Mouse (Mus musculus) kidney, postnatal 0 days (tissue): Measurements from ENCODE around the gene Snca. TPM values are rescaled to one million over a fixed set of nuclear protein-coding genes. Genes with fewer than 3 reads are reported as not detected.

Source experiments
- ATAC-seq: fragments of 200-750 bp; cut with Nextera tagmentation; replicated peaks from 2 replicates; pipeline ENCODE4 v1.8.0; 2017; ENCODE audit warnings: low read depth, moderate number of reproducible peaks, moderate TSS enrichment, moderate library complexity; ENCODE audit not compliant: low FRiP score
- DNase-seq: peaks from one replicate; pipeline ENCODE4 v3.0.0-alpha.2; 2016; ENCODE audit warnings: low spot score
- H3K27ac ChIP-seq: fragments of 300-500 bp; sonication (generic); 2 replicates; pipeline ENCODE4 v1.5.1; 2014; ENCODE audit warnings: mild to moderate bottlenecking
- H3K27me3 ChIP-seq: fragments of 300-500 bp; sonication (generic); 2 replicates; pipeline ENCODE4 v1.6.1; 2014; ENCODE audit warnings: low read length, mixed read lengths; ENCODE audit not compliant: insufficient read depth
- H3K36me3 ChIP-seq: fragments of 300-500 bp; sonication (generic); 2 replicates; pipeline ENCODE4 v1.6.1; 2014; ENCODE audit warnings: low read length, mixed read lengths; ENCODE audit not compliant: insufficient read depth
- H3K4me1 ChIP-seq: fragments of 300-500 bp; sonication (generic); replicated peaks from 2 replicates; pipeline ENCODE4 v1.6.1; 2014; ENCODE audit warnings: antibody characterized with exemption, low read length, mixed read lengths; ENCODE audit not compliant: insufficient read depth
- H3K4me2 ChIP-seq: fragments of 300-500 bp; sonication (generic); 2 replicates; pipeline ENCODE4 v1.6.1; 2014; ENCODE audit warnings: mild to moderate bottlenecking, low read length, moderate library complexity, mixed read lengths
- H3K4me3 ChIP-seq: fragments of 300-500 bp; sonication (generic); replicated peaks from 2 replicates; pipeline ENCODE4 v1.5.1; 2014; ENCODE audit warnings: low read depth, low read length
- H3K9ac ChIP-seq: fragments of 300-500 bp; sonication (generic); 2 replicates; pipeline ENCODE4 v1.6.1; 2014; ENCODE audit warnings: low read depth, low read length
- H3K9me3 ChIP-seq: fragments of 300-500 bp; sonication (generic); replicated peaks from 2 replicates; pipeline ENCODE4 v1.6.1; 2016; ENCODE audit warnings: low read length, inconsistent platforms, mixed read lengths
- CTCF ChIP-seq: IDR thresholded peaks from 2 replicates; pipeline ENCODE4 v1.5.1; 2016; ENCODE audit warnings: antibody characterized with exemption, low read depth, mild to moderate bottlenecking, moderate library complexity
- whole genome bisulfite sequencing: fragments of 180-500 bp; shearing (Covaris S2); extraction: QIAGEN DNeasy Blood & Tissue Kit; methylation state at CpG from one replicate; pipeline ENCODE4 v1.1.7; 2014; 5-methylcytosine and 5-hydroxymethylcytosine counted together
- polyA plus RNA-seq: library from polyadenylated mRNA; unstranded; fragments of >200 nt; fragmentation: Nextera tagmentation; extraction: Ambion mirVana; gene quantifications from 2 replicates; pipeline ENCODE4 v1.2.1, GENCODE M21; 2015

Gene Snca
- polyA plus RNA-seq, 1 experiment from 2014 or later = 8.7 TPM

DNA sequence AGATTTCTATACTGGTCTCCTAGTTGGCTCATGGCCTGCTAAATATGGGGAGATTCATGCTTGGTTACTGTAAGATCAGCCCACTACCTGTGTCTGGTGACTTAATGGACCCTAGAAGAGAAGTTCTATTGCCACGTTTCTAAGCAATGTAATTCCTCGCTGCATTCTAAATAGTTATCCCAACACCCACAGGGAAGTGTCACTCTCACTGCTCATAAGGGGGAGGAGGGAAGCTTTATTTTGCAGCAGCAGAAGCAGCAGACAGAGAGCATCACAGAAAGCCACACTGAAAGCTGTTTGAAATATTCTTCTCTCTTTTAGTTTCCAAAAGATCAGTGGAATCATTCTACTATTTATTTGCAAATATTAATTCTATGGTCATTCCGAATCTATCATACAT is 64.0 kb downstream of the Snca start:
- DNase-seq = no peak
- WGBS = 74% methylated on average over 3 of the region's 3 CpGs
- Histone ChIP-seq H3K27me3 (no peaks in the 10 kb centered on the region), H3K4me3 (no peak overlapping the region), H3K9me3 (no peaks in the 10 kb centered on the region), H3K9ac (no peak overlapping the region), H3K4me1 (no peaks in the 10 kb centered on the region), H3K27ac (no peak overlapping the region), H3K4me2 (no peak overlapping the region), H3K36me3 (no peaks in the 10 kb centered on the region)
- no peak for ATAC-seq
- no peak for TF ChIP-seq CTCF

DNA sequence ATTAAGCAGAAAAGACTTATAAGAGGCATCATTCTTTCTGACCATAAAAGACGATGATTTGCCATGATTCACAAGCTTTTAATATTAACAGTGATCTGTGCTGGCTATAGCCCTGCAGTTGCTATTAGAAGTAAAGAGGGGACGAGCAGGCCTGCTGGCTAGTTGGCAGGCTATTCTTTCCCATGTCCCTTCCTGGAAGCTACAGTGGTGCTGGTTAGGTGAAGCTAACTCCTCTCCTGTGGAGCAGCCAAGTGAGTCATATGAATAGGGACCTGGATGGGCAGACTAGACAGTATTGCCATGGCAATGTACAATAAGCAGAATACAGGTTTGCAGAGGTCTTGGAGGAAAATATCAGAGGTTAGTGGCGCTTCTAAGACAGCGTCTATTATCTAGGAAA is 66.8 kb downstream of the Snca start:
- Histone ChIP-seq H3K27ac (no peak overlapping the region), H3K4me3 (no peak overlapping the region), H3K27me3 (no peaks in the 10 kb centered on the region), H3K4me2 (no peak overlapping the region), H3K9ac (no peak overlapping the region), H3K36me3 (no peaks in the 10 kb centered on the region), H3K4me1 (no peaks in the 10 kb centered on the region), H3K9me3 (no peaks in the 10 kb centered on the region)
- TF ChIP-seq CTCF = no peak
- DNase-seq (no peak), ATAC-seq (no peak)
- WGBS = 91% methylated on average over 4 of the region's 4 CpGs

DNA sequence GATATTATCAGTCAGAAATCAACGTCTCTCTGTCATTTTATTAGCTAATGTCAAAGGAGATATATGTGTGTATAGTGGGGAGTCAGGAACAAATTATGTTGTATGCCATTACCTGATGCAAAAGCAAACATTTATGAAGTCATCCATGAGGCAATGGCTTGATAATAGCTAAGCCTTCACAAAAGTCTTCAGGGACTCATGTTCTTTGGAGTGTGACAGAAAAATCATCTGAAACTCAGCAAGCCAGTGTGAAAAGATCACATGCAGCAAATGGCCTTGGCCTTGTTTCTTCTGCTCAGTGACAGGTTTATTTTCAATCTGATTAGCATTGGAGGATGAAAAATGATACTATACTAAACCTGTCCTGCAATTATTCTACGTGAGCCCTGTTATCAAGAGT is 67.9 kb downstream of the Snca start:
- ATAC-seq (no peak), DNase-seq (no peak)
- no peak for TF ChIP-seq CTCF
- H3K36me3 ChIP-seq = no peaks in the 10 kb centered on the region
- H3K4me2 ChIP-seq = no peak overlapping the region
- H3K9ac ChIP-seq = no peak overlapping the region
- 19% methylated on average over 2 of the region's 2 CpGs for WGBS
- no peaks in the 10 kb centered on the region for H3K27me3 ChIP-seq
- no peaks in the 10 kb centered on the region for H3K9me3 ChIP-seq
- no peak overlapping the region for H3K4me3 ChIP-seq
- H3K27ac ChIP-seq = no peak overlapping the region
- no peaks in the 10 kb centered on the region for H3K4me1 ChIP-seq

DNA sequence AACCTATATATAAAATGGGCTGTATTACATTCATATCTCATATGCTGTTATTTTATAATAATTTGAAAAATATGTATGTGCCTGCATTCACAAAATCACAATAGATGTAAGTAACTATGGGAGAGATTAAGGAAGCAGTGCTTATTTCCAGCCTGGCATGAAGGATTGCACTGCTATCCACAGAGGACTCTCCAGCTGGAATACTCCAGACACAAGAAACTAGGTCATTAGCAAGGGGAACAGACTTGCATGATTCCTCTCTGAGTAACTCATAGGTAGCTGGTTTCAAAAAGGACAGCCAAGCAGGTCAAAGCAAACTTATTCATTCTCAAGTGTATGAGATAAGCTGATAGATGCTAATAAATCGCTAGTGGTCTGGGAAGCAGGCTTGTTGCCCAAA is 74.7 kb downstream of the Snca start:
- H3K27ac ChIP-seq = no peak overlapping the region
- H3K36me3 ChIP-seq = no peaks in the 10 kb centered on the region
- H3K4me3 ChIP-seq = no peak overlapping the region
- no peaks in the 10 kb centered on the region for H3K9me3 ChIP-seq
- H3K27me3 ChIP-seq = no peaks in the 10 kb centered on the region
- no peak overlapping the region for H3K4me2 ChIP-seq
- H3K9ac ChIP-seq = no peak overlapping the region
- no peak for TF ChIP-seq CTCF
- DNase-seq (no peak), ATAC-seq (no peak)
- H3K4me1 ChIP-seq = no peaks in the 10 kb centered on the region
- WGBS = 83% methylated on average over 1 of the region's 1 CpGs

DNA sequence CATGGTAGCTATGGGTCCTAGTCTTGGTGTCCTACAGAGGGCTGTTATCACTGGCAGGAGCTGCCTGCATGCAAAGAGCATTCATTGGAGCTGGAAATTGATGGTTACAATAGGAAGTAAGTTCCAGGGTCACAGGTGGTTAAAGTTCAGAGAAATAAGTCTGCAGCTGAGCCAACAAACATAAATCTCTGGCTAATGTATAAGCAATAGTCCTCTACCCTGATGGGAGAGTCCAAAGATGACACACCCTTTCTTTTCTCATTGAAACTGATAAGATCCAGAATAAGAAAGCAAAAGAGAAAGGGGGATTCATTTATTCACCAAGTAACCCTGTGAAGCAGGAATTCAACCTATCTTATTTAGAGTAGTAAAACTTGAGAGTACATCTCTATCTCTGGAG is 83.7 kb downstream of the Snca start:
- Histone ChIP-seq H3K4me2 (no peak overlapping the region), H3K9ac (no peak overlapping the region), H3K4me3 (no peak overlapping the region), H3K27ac (no peak overlapping the region), H3K36me3 (no peaks in the 10 kb centered on the region), H3K4me1 (no peaks in the 10 kb centered on the region), H3K9me3 (no peaks in the 10 kb centered on the region), H3K27me3 (no peaks in the 10 kb centered on the region)
- DNase-seq (no peak), ATAC-seq (no peak)
- TF ChIP-seq CTCF = no peak

DNA sequence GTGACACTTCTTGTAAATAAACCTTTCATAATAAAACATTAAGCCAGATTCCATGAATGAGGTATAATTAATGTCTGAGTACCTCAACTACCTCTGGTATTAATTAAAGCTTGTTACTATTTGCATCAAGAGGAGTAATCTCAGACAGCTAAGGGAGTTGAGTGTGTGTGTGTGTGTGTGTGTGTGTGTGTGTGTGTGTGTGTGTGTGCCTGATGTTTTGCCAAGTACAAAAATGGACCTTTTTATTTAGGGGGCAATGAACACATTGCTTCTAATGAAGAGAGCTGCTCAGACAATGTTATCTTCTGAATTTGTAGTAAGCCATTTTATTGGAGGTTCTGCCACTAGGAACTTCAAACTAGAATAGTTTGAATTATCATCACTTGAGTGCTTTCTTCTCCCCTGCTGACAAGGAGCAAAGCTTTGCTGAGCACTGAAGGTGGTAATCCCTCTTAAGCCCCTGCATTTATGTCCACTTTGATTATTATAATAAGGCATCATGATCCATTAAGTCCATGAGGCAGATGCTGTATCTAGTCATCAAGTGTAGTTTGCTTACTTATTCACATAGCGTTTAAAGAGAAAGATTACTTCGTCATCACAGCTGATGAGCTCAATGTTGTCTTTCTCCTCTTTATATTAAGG is 88.1 kb downstream of the Snca start:
- H3K4me2 ChIP-seq = no peak overlapping the region
- H3K27ac ChIP-seq = no peak overlapping the region
- no peak overlapping the region for H3K9ac ChIP-seq
- H3K9me3 ChIP-seq = no peaks in the 10 kb centered on the region
- H3K36me3 ChIP-seq = no peaks in the 10 kb centered on the region
- DNase-seq = no peak
- H3K4me1 ChIP-seq = no peaks in the 10 kb centered on the region
- TF ChIP-seq CTCF = no peak
- H3K4me3 ChIP-seq = no peak overlapping the region
- 93% methylated on average over 2 of the region's 2 CpGs for WGBS
- H3K27me3 ChIP-seq = no peaks in the 10 kb centered on the region
- ATAC-seq = no peak

DNA sequence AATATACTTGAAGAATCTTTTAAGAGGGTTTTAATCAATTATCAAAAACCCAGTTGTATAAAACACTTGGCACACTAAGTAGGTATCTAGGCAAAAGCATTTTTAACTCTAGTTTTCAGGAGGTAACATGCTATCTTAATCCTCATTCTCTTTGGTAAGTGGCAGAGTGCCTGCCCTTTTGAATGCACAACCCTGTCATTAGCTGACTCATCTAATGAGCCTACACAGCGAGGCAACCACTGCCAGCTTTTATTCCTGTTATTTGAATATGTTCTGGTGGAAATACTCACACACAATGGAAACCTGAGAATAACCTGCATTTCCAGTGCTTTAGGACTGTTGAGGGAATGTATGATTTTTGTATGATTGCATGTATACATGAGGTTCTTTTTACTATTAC is 89.9 kb downstream of the Snca start:
- no peak for TF ChIP-seq CTCF
- Histone ChIP-seq H3K27ac (no peak overlapping the region), H3K4me3 (no peak overlapping the region), H3K9ac (no peak overlapping the region), H3K36me3 (no peaks in the 10 kb centered on the region), H3K4me2 (no peak overlapping the region), H3K4me1 (no peaks in the 10 kb centered on the region), H3K27me3 (no peaks in the 10 kb centered on the region), H3K9me3 (no peaks in the 10 kb centered on the region)
- 63% methylated on average over 1 of the region's 1 CpGs for WGBS
- DNase-seq (no peak), ATAC-seq (no peak)
